Mouse (Mus musculus): ENCODE results near the gene Stim1.

DNA sequence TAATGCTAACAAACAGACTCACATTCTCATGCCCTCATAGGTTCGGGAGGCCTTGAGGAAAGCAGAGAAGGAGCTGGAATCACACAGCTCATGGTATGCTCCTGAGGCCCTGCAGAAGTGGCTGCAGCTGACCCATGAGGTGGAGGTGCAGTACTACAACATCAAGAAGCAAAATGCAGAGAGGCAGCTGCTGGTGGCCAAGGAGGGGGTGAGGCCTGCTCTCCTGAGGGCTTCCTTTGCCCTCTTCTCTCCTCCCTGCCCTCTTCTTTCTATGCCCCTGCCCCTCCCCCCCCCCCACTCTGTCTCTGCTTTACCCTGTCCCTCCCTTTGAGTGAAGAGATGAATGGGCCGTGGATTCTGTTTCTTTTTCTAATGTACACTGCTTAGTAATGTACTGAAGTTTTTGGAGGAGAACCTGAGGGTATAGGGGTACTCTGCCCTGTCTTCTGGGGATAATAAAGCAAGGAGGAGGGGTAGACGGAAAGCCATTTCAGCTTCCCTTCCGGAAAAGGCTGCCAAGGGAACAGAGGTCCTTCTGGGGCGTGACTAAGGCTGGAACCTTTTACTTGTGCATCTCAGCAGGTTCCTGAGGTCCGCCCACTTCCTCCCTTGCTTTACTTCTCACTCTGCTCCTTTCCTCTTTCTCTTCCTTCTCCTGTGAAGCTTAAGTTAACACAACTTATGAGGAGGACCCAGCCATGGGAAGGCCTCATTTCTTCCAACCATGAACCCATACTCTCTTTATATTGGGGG, 158.5 kb downstream of the Stim1 start:
- TF ChIP-seq ZNF384 (IDR thresholded peaks at IDR 0.05; ENCODE audit: low read depth, low read length) (no peak), HCFC1 (IDR thresholded peaks at IDR 0.05; ENCODE audit: borderline replicate concordance, insufficient read depth, low read length) (no peak), ZC3H11A (IDR thresholded peaks at IDR 0.05; ENCODE audit: borderline replicate concordance, low read depth, low read length) (no peak)

All from ES-E14 (cell line).